Mouse (Mus musculus) limb, embryonic 14.5 days (tissue): Measurements from ENCODE around the gene Tmem51. TPM values are rescaled to one million over a fixed set of nuclear protein-coding genes. Genes with fewer than 3 reads are reported as not detected.

Experiments
- ATAC-seq: fragments of 200-750 bp; cut with Nextera tagmentation; 2 replicates; pipeline ENCODE4 v1.8.0; 2017; ENCODE audit warnings: low read depth, moderate number of reproducible peaks, moderate TSS enrichment; ENCODE audit not compliant: low FRiP score
- DNase-seq: peaks from one replicate; pipeline ENCODE4 v3.0.0-alpha.2; 2015; ENCODE audit warnings: low spot score
- H3K27ac ChIP-seq: fragments of 300-500 bp; sonication (generic); replicated peaks from 2 replicates; pipeline ENCODE4 v1.5.1; 2014; ENCODE audit warnings: low read depth, mild to moderate bottlenecking, low read length, moderate library complexity, mixed read lengths
- H3K27me3 ChIP-seq: fragments of 300-500 bp; sonication (generic); 2 replicates; pipeline ENCODE4 v1.6.1; 2014; ENCODE audit warnings: low read length, mixed read lengths; ENCODE audit not compliant: control insufficient read depth, insufficient read depth
- H3K36me3 ChIP-seq: fragments of 300-500 bp; sonication (generic); 2 replicates; pipeline ENCODE4 v1.6.1; 2014; ENCODE audit warnings: mild to moderate bottlenecking, low read length, moderate library complexity, mixed read lengths; ENCODE audit not compliant: control insufficient read depth, insufficient read depth
- H3K4me1 ChIP-seq: fragments of 300-500 bp; sonication (generic); 2 replicates; pipeline ENCODE4 v1.6.1; 2014; ENCODE audit warnings: antibody characterized with exemption, low read length, mixed read lengths; ENCODE audit not compliant: control insufficient read depth, insufficient read depth
- H3K4me2 ChIP-seq: fragments of 300-500 bp; sonication (generic); replicated peaks from 2 replicates; pipeline ENCODE4 v1.6.1; 2014; ENCODE audit warnings: low read depth, mild to moderate bottlenecking, low read length, moderate library complexity; ENCODE audit not compliant: severe bottlenecking
- H3K4me3 ChIP-seq: fragments of 300-500 bp; sonication (generic); replicated peaks from 2 replicates; pipeline ENCODE4 v1.5.1; 2014; ENCODE audit warnings: low read length
- H3K9ac ChIP-seq: fragments of 300-500 bp; sonication (generic); 2 replicates; pipeline ENCODE4 v1.6.1; 2014; ENCODE audit warnings: mild to moderate bottlenecking, low read depth, low read length, moderate library complexity; ENCODE audit not compliant: severe bottlenecking
- H3K9me3 ChIP-seq: fragments of 300-500 bp; sonication (generic); 2 replicates; pipeline ENCODE4 v1.6.1; 2016; ENCODE audit warnings: low read length; ENCODE audit not compliant: control insufficient read depth
- POLR2A ChIP-seq: fragments of 200-500 bp; IDR thresholded peaks from 2 replicates; pipeline ENCODE4 v1.8.0; 2012; ENCODE audit warnings: inconsistent platforms, mild to moderate bottlenecking, moderate library complexity, borderline replicate concordance; ENCODE audit not compliant: insufficient read depth, insufficient read length; ENCODE audit errors: extremely low read depth
- WGBS: fragments of 180-500 bp; shearing (Covaris S2); extraction: QIAGEN DNeasy Blood & Tissue Kit; methylation state at CpG from one replicate; pipeline ENCODE4 v1.1.7; 2014; 5-methylcytosine and 5-hydroxymethylcytosine counted together
- polyA plus RNA-seq, 2 experiments: library from polyadenylated mRNA; depleted of rRNA in 1 of 2; stranded (reverse) in 1 of 2; unstranded in 1 of 2; fragments of >200 nt; fragmentation: Nextera tagmentation in 1 of 2; extraction: Ambion mirVana in 1 of 2; gene quantifications; 2 replicates each; pipeline versions ENCODE4 v1.2.1 to v1.2.3; 2012 to 2014

Gene Tmem51
- polyA plus RNA-seq, 2 experiments, result 12.0 to 19.2 TPM

GRCm38 (mm10) chr4:142118522-142118921 is 34.4 kb upstream of the Tmem51 start:
- ATAC-seq, result peak; percentile 88
- no peaks in the 10 kb centered on the region for H3K27me3 ChIP-seq
- peaks cover 11% of the 10 kb centered on the region for H3K4me1 ChIP-seq
- H3K9ac ChIP-seq, result no peak overlapping the region
- TF ChIP-seq POLR2A, result no peak
- 11% methylated on average over 7 of the region's 7 CpGs for WGBS
- no peaks in the 10 kb centered on the region for H3K36me3 ChIP-seq
- no peak overlapping the region for H3K4me3 ChIP-seq
- no peak overlapping the region; the same call in 1 of the 2 replicates for H3K27ac ChIP-seq
- no peak overlapping the region for H3K4me2 ChIP-seq
- DNase-seq, result peak; percentile 77
- no peaks in the 10 kb centered on the region for H3K9me3 ChIP-seq

- Histone ChIP-seq H3K9me3 (no peaks in the 10 kb centered on the region), H3K36me3 (no peaks in the 10 kb centered on the region), H3K4me1 (peaks cover 11% of the 10 kb centered on the region), H3K4me2 (no peak overlapping the region), H3K27me3 (no peaks in the 10 kb centered on the region), H3K27ac (no peak overlapping the region; the same call in 1 of the 2 replicates), H3K9ac (no peak overlapping the region), H3K4me3 (no peak overlapping the region)
- DNase-seq (no peak), ATAC-seq (no peak)
- TF ChIP-seq POLR2A, result no peak
- WGBS, result 73% methylated on average over 12 of the region's 12 CpGs
These were observed 33.9 kb upstream of the Tmem51 start for GRCm38 (mm10) chr4:142117993-142118392.

GRCm38 (mm10) chr4:142113306-142113705 is 29.2 kb upstream of the Tmem51 start:
- Histone ChIP-seq H3K4me2 (no peak overlapping the region), H3K4me3 (no peak overlapping the region), H3K9ac (no peak overlapping the region), H3K27me3 (no peaks in the 10 kb centered on the region), H3K36me3 (no peaks in the 10 kb centered on the region), H3K27ac (no peak overlapping the region), H3K9me3 (no peaks in the 10 kb centered on the region), H3K4me1 (peaks cover 5% of the 10 kb centered on the region; the same call in 1 of the 2 replicates)
- 27% methylated on average over 8 of the region's 8 CpGs for WGBS
- DNase-seq (no peak), ATAC-seq (no peak)
- no peak for TF ChIP-seq POLR2A

- DNase-seq (no peak), ATAC-seq (no peak)
- 0 out of 2 replicates have a peak, but pooled peaks cover 5% of the 10 kb centered on the region for H3K4me1 ChIP-seq
- H3K27me3 ChIP-seq, result no peaks in the 10 kb centered on the region
- H3K4me2 ChIP-seq, result no peak overlapping the region
- H3K9ac ChIP-seq, result no peak overlapping the region
- TF ChIP-seq POLR2A, result no peak
- 0 out of 2 replicates have a peak, but pooled peaks cover 2% of the 10 kb centered on the region for H3K36me3 ChIP-seq
- WGBS, result 54% methylated on average over 12 of the region's 12 CpGs
- H3K27ac ChIP-seq, result no peak overlapping the region
- H3K9me3 ChIP-seq, result no peaks in the 10 kb centered on the region
- H3K4me3 ChIP-seq, result no peak overlapping the region
These were observed 19.1 kb upstream of the Tmem51 start for GRCm38 (mm10) chr4:142103081-142103671.

- no peak for TF ChIP-seq POLR2A
- no peaks in the 10 kb centered on the region for H3K27me3 ChIP-seq
- no peaks in the 10 kb centered on the region for H3K36me3 ChIP-seq
- H3K27ac ChIP-seq, result no peak overlapping the region
- DNase-seq (peak; percentile 89), ATAC-seq (peak; percentile 65; the same call in 1 of the 2 replicates)
- H3K9me3 ChIP-seq, result no peaks in the 10 kb centered on the region
- H3K4me3 ChIP-seq, result no peak overlapping the region
- no peak overlapping the region for H3K9ac ChIP-seq
- peak overlapping the region; percentile 4; the same call in 1 of the 2 replicates for H3K4me2 ChIP-seq
- 20% methylated on average over 8 of the region's 8 CpGs for WGBS
- H3K4me1 ChIP-seq, result peaks cover 17% of the 10 kb centered on the region; the same call in 1 of the 2 replicates
These were observed 14.2 kb upstream of the Tmem51 start for GRCm38 (mm10) chr4:142098303-142098702.
